Mouse (Mus musculus) Muller cell, postnatal 12 days (primary cell): ENCODE data around the gene Dram1.
"Not testable (repeated sequence)": the region's sequence is repeated elsewhere in the genome, so short reads cannot be mapped to it uniquely, and the experiment has no call there.

Source experiments
- DNase-seq: peaks from one replicate; pipeline ENCODE4 v3.0.0-alpha.2; 2015; ENCODE audit errors: inconsistent ontology term

Dram1 gene

DNA sequence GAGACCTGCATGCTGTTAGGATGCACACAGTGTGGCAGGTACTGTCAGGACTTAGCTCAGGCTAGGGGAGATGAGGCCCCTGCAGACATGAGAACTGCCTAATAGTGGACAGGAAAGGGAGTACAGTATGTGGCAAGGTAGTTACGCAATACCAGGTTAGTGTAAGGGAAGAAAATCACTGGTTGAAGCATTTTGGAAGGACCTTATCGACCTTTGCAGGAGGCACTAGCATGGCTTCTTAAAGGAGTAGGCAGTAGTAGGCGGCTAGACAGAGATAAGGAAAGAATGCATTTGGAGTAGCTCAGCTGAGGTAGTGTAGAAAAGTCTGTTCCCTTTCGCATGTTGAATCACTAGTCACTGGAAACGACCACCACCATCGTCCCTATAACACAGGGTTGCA is 6.9 kb upstream of the Dram1 start:
- no peak for DNase-seq

DNA sequence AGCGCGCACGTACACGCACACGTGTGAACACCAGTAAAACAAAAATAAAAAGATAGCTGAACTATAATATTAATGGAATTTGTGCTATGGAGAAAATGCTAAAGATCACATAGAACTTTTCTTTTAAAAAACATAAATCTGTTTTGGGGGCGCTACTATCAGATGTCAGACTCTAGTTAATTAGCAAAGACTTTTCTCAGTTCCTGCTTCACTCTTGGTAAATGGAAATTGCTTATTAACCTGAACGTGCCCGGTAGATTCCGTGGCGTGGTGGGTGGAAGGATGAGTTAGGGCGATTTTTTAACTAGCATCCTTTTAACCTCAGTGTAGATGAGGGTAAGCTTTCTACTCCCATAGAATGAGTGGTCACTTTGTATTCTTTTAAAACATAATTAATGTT is 6.4 kb upstream of the Dram1 start:
- no peak for DNase-seq

DNA sequence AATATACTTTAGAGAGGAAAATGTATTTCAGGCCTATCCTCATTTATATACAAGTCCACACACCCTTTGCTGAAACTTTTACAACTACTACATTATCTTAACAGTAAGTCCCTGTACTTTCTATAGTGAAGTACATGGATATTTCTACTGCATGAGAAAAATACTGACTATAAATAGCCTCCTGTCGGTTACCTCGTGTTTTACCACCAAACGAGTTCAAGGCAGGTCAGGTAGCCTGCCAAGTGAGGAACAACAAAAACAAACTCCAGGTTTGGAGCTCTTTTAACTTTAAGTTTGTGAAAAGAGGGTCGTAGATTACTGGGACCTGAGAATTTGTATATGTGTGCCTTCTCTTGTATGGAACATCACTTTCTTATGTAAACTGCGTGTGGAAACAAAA is 5.2 kb upstream of the Dram1 start:
- no peak for DNase-seq

DNA sequence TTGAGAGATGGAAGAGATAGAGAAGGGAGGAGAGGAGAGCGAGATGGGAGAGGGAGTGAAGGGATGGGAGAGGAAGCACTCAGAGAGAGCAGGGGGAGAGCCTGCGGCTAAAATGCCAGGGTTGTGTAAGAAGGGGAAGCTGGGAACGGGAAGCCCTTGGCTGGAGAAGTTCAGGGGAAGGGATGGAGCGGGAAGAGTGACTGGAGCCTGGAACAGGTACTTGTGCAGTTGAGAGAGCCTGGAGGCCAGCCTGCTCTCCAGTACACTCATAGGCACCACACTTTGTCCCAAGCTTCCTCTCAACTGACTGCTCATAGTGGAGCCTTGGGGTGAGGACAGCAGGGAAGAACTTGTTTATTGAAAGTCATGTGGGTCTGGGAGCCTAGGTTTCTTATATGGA is 4.6 kb upstream of the Dram1 start:
- DNase-seq: no peak

DNA sequence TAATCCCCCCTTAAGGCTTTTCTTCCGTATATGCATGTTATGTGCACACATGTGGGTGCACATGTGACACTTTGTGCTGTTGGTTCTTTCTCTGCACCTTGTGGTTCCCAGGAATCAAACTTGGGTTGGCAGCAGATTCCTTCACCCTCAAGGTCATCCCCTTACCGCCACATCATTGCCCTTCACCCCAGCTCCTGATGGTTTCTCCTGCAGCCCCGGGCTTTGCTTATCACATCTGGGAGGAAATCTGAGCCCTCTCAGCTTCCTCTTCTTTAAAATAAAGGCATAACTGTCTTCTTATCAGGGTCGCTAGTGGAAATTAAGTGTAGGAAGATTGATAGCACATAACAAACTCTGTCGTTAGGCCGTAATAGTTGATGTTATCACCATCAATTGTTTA is 3.1 kb upstream of the Dram1 start:
- no peak for DNase-seq

DNA sequence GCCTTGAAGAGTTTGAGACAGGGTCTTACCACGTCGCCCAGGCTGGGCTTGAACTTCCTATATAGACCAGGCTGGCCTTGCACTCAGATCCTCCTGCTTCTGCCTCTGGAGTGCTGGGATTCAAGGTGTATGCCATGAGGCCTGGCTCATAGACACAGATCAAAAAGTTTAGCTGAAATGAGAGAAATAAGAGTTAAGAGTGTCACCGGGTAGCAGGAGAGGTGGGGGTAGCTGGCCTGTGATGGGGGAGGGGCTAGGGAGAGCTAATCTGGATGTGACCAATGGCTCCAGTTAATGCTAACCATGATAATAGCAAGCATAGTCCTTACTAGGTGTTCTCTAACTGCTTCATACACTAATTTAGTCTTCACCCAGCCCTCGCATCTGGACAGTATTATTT is 2.4 kb upstream of the Dram1 start:
- DNase-seq: no peak

DNA sequence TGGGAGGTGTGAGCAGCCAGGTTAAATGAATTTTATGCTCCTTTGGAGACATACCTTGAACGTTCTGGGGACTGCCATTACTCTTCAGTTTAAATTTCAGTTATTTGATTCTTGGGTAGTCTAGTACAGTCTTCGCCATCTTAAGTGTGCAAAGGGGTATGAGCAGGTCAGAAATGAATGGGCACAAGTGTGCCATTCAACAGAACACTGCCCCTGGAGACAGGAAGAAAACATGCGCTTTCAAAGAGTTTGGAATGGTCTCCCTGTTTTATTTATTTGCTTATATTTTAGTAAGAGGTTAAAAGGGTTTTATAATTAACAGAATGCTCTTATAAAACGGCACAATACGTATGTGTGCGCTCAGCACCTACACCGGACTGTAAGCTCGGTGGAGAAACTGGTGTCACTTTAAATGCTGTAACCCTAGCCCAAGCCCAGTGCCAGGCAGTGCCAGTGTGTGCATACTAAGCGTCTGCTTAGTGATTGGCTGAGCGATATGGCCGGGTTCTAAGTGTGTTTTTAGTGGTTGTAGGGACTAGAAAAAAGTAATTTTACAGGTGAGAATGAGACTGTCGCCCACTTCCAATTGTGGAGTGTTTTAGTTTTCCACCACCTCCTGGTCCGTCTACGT is 1.7 kb upstream of the Dram1 start:
- DNase-seq: no peak

DNA sequence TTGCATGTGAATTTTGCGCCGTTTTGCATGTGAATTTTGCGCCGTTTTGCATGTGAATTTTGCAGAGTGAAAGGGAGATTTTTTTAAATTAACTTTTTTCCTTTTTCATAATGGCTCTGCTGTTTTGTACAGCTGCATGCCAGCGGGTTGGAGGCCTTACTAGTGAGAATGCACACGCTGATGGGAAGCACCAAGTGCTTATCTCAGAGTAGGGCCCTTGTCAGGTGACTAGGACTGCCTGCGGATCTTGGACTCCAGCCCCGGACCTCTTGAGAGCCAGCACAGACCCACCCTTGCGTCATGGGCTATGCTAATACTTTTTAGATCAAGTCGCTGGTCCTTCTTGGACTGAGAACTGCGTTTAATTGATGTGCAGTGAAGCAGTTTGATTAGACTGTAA is 1.1 kb upstream of the Dram1 start:
- DNase-seq: peak; percentile 22

DNA sequence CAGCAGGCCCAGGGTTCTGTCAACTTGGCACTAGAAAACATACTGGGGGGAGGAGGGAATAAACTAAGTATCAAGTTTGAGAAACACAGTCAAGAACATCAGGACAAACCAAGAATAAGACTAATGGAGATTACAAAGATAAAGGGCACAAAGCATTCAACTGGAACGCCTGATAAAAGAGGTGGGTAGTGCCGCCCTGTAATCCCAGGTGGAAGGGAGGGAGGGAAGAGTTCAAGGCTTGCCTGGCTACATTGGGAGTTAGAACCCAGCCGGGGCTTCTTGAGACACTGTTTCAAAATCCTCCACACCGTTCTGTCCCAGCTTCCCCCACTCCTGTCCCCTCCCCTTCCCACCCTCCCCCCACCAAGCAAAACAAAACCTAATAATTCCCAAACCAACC is 1.2 kb downstream of the Dram1 start:
- no peak for DNase-seq

DNA sequence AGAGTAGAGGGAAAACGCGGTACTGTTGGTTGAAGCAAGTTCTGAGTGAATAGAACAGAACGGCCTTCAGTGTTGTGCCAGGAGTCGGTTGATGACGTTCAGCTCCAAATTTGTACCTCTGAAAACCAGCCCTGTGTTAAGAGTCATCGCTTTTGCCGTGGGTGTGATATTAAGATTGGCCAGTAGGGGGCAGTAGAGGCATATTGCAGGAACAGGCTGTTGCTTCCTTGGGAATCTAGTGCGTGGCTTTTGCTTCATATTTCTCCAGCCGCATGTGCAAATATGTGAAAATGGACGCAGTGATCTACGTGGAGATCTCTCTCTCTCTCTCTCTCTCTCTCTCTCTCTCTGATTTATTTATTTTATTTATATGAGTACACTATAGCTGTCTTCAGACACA is 2.1 kb downstream of the Dram1 start:
- DNase-seq: peak; percentile 61

DNA sequence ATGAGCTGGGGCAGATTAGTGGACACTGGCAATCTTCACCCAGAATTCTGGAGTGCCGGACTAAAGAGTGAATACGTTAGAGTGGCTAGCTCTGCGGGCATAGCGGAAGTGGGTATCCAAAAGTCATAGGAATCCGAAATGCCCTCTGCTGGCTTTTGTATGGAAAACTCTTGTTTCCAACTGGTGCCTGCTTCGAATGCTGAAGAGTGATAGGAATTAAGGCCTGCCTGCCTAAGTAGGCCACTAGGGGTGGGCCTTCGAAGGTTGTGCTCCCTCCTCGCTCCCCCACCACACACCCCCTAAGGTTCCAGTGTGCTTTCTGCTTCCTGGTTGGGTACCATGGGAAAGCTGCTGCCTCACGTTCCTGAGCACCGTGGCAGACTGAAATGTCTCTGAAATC is 3.9 kb downstream of the Dram1 start:
- DNase-seq: no peak

DNA sequence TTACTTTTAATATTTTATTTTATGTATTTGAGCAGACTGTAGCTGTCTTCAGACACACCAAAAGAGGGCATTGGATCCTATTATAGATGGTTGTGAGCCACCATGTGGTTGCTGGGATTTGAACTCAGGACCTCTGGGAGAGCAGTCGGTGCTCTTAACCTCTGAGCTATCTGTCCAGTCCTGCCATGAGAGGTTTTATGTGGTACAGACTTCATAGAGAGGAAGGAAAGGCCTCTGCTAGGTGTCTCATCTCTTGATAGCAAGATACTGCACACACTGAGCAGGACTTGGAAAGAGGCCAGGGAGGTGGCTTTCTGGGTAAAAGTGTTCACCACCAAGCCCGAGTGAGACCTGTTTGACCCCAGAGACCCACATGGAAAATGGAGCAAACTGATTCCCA is 5.9 kb downstream of the Dram1 start:
- not testable (repeated sequence) for DNase-seq

DNA sequence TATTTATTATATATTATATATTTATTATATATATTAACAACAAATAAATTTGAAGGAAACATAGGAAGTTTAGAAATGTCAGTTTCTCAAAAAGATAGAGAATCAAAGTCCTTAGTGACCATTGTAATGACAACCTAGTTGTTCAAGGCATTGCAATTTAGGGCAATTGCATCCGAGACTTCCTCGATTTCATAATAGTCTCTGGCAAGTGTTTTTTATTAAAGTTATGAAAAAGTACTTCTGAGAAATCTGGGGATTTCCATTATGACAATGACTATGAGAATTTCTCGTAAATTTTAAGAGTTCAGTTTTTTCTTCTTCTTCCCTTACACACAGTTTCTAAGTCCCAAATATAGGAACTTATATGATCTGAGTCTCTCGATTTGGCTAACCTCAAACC is 6.4 kb downstream of the Dram1 start:
- DNase-seq: no peak

DNA sequence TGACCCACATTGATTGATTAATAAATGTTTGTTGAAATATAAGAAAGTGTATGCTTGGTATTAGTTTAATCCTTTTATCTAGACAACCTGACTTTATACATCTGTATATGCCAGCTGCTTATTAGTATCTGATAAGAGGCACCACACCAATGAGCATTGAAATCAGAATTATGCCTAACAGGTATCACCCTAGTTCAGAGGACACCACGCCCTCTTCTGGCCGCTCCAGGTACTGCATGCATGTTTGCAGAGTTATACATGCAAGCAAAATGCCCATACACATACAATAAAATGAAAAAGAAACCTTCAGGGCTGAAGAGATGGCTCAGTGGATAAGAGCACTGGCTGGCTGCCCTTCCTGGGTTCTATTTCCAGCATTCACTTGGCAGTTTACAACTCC is 7.1 kb downstream of the Dram1 start:
- no peak for DNase-seq

DNA sequence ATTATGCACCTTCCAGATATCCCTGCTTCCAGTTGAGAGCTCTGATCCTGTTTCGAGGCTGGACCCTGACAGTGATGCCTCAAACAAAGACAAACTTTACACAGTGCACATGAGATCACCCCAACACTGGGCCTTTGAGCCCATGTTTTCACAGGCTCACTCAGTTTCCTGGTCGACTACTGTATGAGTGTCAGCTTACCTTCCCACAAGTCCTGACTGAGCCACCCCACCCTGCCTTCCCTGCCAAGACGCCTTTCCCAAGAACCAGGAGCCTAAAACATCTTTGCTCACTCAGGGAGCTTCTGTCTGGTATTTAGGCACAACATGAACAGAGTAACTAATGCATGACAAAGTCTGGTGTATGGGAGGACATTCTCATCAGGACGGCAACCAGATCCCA is 9.6 kb downstream of the Dram1 start:
- DNase-seq: no peak

DNA sequence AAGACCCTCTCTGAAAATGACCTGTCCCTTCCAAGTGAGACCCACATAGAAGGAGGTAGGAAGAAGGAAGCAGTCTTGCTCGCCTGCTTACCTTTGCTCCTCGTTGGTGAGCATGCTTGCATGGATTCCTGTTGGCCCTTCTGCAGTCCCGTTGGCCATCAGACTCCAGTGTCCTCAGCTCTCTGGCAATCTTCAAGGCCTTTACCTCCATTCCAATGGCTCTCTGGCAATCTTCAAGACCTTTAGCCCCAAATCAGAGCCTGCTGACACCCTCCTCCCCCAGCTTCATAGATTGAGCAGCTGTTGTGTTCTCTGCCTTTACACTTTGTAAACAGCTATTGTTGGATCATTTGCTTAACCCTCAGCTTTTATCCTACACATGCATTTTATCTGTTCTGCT is 14.7 kb downstream of the Dram1 start:
- no peak for DNase-seq

DNA sequence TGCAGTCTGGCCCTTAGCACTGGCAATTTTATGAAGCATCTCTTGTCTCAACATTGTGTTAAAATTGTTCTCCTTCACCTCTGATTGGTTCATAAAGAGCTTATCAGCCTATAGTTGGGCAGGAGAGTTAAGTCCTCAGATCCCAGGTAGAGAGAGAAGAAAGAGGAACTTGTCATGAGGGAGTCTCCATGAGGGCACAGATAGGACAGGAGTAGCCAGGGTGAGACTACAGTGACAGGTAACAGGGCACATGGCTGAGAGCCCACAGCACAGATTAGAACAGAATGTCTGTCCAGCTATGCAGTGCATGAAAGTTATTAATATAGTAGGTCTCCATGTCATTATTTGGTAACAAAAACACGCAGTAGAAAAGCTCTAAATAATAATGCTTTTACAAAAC is 16.7 kb downstream of the Dram1 start:
- no peak for DNase-seq

DNA sequence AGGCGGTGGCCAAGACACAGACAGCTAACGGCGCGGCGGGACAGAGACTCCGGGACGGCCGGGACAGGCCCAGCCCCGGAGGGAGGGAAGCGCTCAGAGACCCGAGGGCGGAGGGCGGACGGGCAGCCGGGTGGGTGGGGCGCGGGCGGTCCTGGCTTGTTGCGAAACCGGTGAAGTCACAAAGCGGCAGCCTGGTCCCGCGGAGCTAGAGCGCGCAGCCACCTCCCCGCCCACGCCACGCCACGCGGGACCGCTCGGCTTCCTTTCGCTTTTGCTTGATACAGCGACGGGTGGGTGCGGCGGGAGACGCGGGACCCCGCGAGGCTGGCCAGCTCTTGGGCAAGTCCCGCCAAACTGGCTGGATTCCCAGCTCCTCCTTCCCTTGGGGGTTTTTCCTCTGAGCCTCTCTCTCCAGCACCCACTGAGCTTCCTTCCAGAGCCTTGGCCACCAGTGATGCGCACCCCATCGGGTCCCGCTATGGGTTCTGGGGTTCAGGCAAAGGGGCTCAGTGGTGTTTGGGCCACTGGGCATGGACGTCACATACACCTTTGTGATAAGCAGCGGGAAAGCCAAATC is 21.8 kb downstream of the Dram1 start:
- peak; percentile 90 for DNase-seq

DNA sequence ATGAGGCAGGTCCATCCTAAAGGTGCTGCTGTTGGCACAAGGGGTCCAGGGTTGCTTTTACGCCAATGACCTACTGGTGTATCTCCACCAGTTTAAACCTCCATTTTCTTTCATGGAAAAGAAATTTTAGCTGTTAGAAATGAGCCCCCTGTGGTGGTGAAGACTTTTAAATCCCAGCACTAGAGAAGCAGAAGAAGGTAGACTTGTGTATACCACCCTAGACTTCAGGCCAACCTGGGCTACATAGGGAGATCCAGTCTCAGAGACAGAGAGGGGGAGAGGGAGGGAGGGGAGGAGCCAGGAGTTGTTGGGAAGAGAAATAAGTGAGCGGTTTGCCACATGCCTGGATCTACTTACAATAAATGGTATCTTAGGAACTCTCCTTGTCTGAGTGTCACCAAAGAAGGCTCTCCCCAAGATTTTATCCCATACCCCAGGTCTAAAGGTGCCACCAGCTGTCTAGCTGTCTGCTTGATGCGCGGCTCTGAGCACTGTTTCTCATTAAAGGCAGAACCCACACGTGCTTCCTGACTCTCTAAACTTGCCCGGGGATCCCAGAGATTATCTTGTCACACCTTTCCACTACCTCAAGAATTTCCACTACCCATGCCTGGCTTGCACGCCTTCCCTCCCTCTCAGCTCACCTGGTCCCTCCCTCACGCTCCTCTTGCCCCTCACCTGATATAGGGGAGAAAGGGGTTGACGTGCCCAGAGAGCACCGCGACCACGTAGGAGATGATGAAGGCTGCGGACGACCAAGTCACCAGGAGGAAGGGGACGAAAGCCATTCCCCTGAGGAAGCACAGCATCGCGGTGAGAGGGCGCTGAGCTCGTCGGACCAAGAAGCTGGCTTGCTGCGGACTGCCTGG is 22.5 kb downstream of the Dram1 start:
- no peak for DNase-seq

DNA sequence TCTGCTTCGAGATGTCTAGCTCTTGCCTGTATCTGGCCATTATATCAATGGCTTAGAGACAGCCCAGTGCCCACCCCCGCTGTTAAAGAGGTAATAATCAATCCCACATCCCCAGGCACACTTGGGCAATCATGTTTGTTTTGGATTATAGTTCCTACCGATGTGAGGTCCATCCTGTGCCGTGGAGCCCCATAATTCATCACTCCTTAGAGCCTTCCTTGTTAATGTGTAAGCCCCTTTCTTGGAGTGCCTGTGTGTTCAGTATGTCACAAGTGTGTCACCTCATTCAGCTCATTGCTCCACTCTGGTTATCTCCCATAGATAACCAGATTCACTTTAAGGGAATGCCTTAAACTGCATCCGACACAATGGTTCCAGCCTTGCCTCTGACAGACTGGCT is 24.3 kb downstream of the Dram1 start:
- DNase-seq: no peak

DNA sequence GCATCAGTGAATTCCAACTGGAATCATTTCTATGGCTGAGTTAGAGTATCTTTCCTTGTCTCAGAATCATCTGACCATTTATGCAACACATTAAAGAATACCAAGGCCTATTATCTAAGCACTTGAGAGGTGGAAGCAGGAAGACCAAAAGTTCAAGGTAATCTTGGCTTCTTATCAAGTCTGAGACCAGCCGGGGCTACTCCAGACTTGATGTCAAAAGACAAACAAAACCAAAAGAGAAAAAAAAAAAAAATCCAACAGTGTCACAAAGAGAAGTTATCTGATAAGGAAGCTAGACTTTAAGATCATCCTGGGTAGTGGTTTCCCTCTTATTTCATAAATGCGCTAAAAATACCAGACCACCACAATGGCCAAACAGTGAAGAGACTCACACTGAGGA is 26.3 kb downstream of the Dram1 start:
- no peak for DNase-seq

DNA sequence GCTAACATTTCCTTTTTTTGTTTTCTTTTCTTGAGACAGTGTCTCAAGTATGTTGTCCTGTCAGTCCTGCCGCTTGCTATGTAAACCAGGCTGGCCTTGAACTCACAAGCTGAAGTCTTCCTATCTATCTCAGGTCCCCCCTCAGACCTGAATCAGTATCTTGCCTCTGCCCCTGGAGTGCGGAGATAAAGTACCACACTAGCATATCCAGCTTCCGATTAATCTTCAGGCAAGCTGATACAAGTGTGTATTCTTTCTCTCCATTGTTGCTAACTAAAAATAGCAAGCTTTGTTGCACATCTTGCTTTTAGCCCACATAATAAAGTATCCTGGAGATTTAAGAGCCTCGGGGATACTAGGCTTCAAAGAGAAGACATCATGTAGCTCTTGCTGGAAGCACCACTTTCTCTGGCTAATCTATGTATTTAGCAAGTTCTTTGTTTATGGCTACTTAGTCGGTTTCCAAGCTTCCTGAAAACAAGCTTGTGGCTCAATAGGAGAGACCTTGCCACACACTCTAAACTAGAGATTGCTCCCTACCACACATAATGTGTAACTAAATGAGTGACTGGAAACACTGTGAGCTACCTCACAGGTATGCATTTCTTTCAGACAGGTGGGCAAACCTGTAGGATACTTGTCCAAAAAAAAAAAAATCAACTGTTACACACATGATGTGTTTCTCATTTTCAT is 27.3 kb downstream of the Dram1 start:
- no peak for DNase-seq

DNA sequence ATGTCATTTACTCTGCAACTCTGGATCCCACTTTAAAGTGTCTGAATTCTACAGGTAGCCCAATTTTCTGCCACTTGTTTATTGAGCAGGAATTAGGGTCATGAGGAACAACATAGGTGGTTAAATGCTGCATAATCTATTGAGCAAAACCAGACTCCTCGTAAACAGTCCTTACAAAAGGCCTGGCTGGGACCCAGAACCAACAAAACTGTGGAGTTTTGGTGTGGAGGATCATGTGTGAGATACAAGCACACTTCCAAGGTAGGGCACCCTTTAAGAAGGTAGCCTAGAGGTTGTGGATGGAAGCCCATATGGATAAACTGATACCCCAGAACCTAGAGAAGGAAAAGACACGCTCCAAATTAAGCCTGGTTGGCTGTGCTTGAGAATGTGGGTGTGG is 28.2 kb downstream of the Dram1 start:
- no peak for DNase-seq
